ENCODE assay signal across 8 mouse cellular contexts in genomic region chr11:40734251-40734752, GRCm38 (mm10). TPM values are rescaled to one million over a fixed set of nuclear protein-coding genes. Genes with fewer than 3 reads are reported as not detected.
A peak's percentile ranks its signal among the peaks of the same experiment; 100 is the strongest.
DNase-seq lines count a peak whose midpoint lies in the region; ATAC-seq and TF ChIP-seq lines count a peak whose summit lies in the region.

No protein-coding gene starts in this region.

- H3K27ac ChIP-seq in lung, embryonic 16.5 days (ENCODE audit: low read length): peak overlapping the region; percentile 72; the same call in 1 of the 2 replicates
- peak overlapping the region; percentile 72 for H3K27ac ChIP-seq in embryonic facial prominence, embryonic 11.5 days (replicated peaks; ENCODE audit: low read depth, low read length)
- H3K27ac ChIP-seq in intestine, postnatal 0 days (ENCODE audit: low read depth, low read length): peak overlapping the region; percentile 74; the same call in 1 of the 2 replicates
- no peak overlapping the region for H3K27ac ChIP-seq in olfactory bulb, adult 2 months (ENCODE audit: insufficient read depth, low read depth, low read length)

- WGBS in lung, embryonic 16.5 days: 3% methylated on average over 11 of the region's 11 CpGs
- 3% methylated on average over 11 of the region's 11 CpGs for WGBS in embryonic facial prominence, embryonic 11.5 days
- 3% methylated on average over 11 of the region's 11 CpGs for WGBS in intestine, postnatal 0 days
- WGBS in olfactory bulb, adult 2 months: 4% methylated on average over 11 of the region's 11 CpGs

- H3K4me1 ChIP-seq in lung, embryonic 16.5 days (replicated peaks; ENCODE audit: control insufficient read depth, insufficient read depth, low read length): peaks cover 14% of the 10 kb centered on the region
- 0 out of 2 replicates have a peak, but pooled peaks cover 2% of the 10 kb centered on the region for H3K4me1 ChIP-seq in embryonic facial prominence, embryonic 11.5 days (ENCODE audit: control insufficient read depth, insufficient read depth, low read length)
- H3K4me1 ChIP-seq in intestine, postnatal 0 days (replicated peaks; ENCODE audit: control insufficient read depth, insufficient read depth, low read length): no peaks in the 10 kb centered on the region
- peaks cover 4% of the 10 kb centered on the region for H3K4me1 ChIP-seq in olfactory bulb, adult 2 months (ENCODE audit: control insufficient read depth, insufficient read depth, low read length)

- no peaks in the 10 kb centered on the region for H3K27me3 ChIP-seq in lung, embryonic 16.5 days (ENCODE audit: control insufficient read depth, insufficient read depth, low read depth, low read length)
- H3K27me3 ChIP-seq in embryonic facial prominence, embryonic 11.5 days (ENCODE audit: control insufficient read depth, insufficient read depth, low read length): no peaks in the 10 kb centered on the region
- no peaks in the 10 kb centered on the region for H3K27me3 ChIP-seq in intestine, postnatal 0 days (replicated peaks; ENCODE audit: control insufficient read depth, insufficient read depth, low read length)

- H3K4me3 ChIP-seq in lung, embryonic 16.5 days (ENCODE audit: low read length): peak overlapping the region; percentile 96
- H3K4me3 ChIP-seq in embryonic facial prominence, embryonic 11.5 days (ENCODE audit: low read depth, low read length): peak overlapping the region; percentile 85
- H3K4me3 ChIP-seq in intestine, postnatal 0 days (ENCODE audit: low read depth, low read length): peak overlapping the region; percentile 77
- H3K4me3 ChIP-seq in olfactory bulb, adult 2 months (ENCODE audit: insufficient read depth, low read depth, low read length): peak overlapping the region; percentile 95

- no peaks in the 10 kb centered on the region for H3K9me3 ChIP-seq in lung, embryonic 16.5 days (ENCODE audit: control insufficient read depth, low read length)
- H3K9me3 ChIP-seq in embryonic facial prominence, embryonic 11.5 days (replicated peaks; ENCODE audit: control insufficient read depth, low read length): no peaks in the 10 kb centered on the region
- H3K9me3 ChIP-seq in intestine, postnatal 0 days (ENCODE audit: control insufficient read depth): no peaks in the 10 kb centered on the region

- TF ChIP-seq POLR2A in olfactory bulb, adult 2 months (IDR thresholded peaks at IDR 0.05; ENCODE audit: insufficient read depth, low read depth, low read length): no peak

- H3K9ac ChIP-seq in lung, embryonic 16.5 days (ENCODE audit: low read length): peak overlapping the region; percentile 97
- H3K9ac ChIP-seq in embryonic facial prominence, embryonic 11.5 days (replicated peaks; ENCODE audit: low read length): peak overlapping the region; percentile 85
- H3K9ac ChIP-seq in intestine, postnatal 0 days (ENCODE audit: low read depth, low read length): peak overlapping the region; percentile 85

- DNase-seq in lung, postnatal 25 days (ENCODE audit: low spot score): no peak
- DNase-seq in embryonic facial prominence, embryonic 11.5 days (ENCODE audit: low spot score): peak; percentile 22
- DNase-seq in natural killer cell, adult 2 months (ENCODE audit: low spot score in 2 of 2): no peak
- DNase-seq in thymus, adult 18-20 months: no peak

- no peak for ATAC-seq in lung, embryonic 16.5 days (ENCODE audit: low read depth)
- ATAC-seq in embryonic facial prominence, embryonic 11.5 days (replicated peaks; ENCODE audit: insufficient number of reproducible peaks, low FRiP score, low TSS enrichment, low read depth): no peak
- ATAC-seq in intestine, postnatal 0 days: no peak
- no peak for ATAC-seq in monocyte, adult 5-6 weeks (replicated peaks; ENCODE audit: insufficient number of reproducible peaks, low FRiP score, low TSS enrichment, poor library complexity, severe bottlenecking)

- no peak for TF ChIP-seq CTCF in intestine, postnatal 0 days (IDR thresholded peaks at IDR 0.05; ENCODE audit: low read depth)
- no peak for TF ChIP-seq CTCF in olfactory bulb, adult 2 months (IDR thresholded peaks at IDR 0.05; ENCODE audit: insufficient read depth, low read depth, low read length)

- H3K4me2 ChIP-seq in lung, embryonic 16.5 days (ENCODE audit: low read depth, low read length): peak overlapping the region; percentile 87
- H3K4me2 ChIP-seq in embryonic facial prominence, embryonic 11.5 days (ENCODE audit: low read depth, low read length): peak overlapping the region; percentile 60
- peak overlapping the region; percentile 92 for H3K4me2 ChIP-seq in intestine, postnatal 0 days (replicated peaks; ENCODE audit: low read depth)

- H3K36me3 ChIP-seq in lung, embryonic 16.5 days (ENCODE audit: control insufficient read depth, insufficient read depth, low read length): peaks cover 16% of the 10 kb centered on the region
- H3K36me3 ChIP-seq in embryonic facial prominence, embryonic 11.5 days (replicated peaks; ENCODE audit: control insufficient read depth, insufficient read depth, low read depth, low read length): no peaks in the 10 kb centered on the region
- H3K36me3 ChIP-seq in intestine, postnatal 0 days (ENCODE audit: control insufficient read depth, insufficient read depth): peaks cover 14% of the 10 kb centered on the region

RNA-seq across cellular contexts. Expression of gene Nudcd2, which starts 0.8 kb away (rescaled TPM):
- polyA plus RNA-seq in lung, embryonic 16.5 days (2015; fragmentation: Nextera tagmentation; extraction: Ambion mirVana): 129 and 137 TPM in 2 replicates
- 240 and 270 TPM in 2 replicates for polyA plus RNA-seq in embryonic facial prominence, embryonic 11.5 days (2014; fragmentation: Nextera tagmentation; extraction: Ambion mirVana)
- polyA plus RNA-seq in intestine, postnatal 0 days (2015; fragmentation: Nextera tagmentation; extraction: Ambion mirVana): 70.3 and 71.2 TPM in 2 replicates
- polyA plus RNA-seq in olfactory bulb, adult 2 months (2012; ENCODE audit: insufficient read depth, insufficient read length, low replicate concordance, missing spikeins): not detected in 2 replicates
- 16.8 to 31.9 TPM (median 27.7 TPM) in 3 replicates for total RNA-seq in monocyte, adult 5-6 weeks (2017)

RNA-seq across cellular contexts. Expression of gene Hmmr, which starts 1.1 kb away (rescaled TPM):
- 53.2 and 55.1 TPM in 2 replicates for polyA plus RNA-seq in lung, embryonic 16.5 days (2015; fragmentation: Nextera tagmentation; extraction: Ambion mirVana)
- 63.2 and 71.1 TPM in 2 replicates for polyA plus RNA-seq in embryonic facial prominence, embryonic 11.5 days (2014; fragmentation: Nextera tagmentation; extraction: Ambion mirVana)
- 8.3 and 8.7 TPM in 2 replicates for polyA plus RNA-seq in intestine, postnatal 0 days (2015; fragmentation: Nextera tagmentation; extraction: Ambion mirVana)
- polyA plus RNA-seq in olfactory bulb, adult 2 months (2012; ENCODE audit: insufficient read depth, insufficient read length, low replicate concordance, missing spikeins): not detected in 2 replicates
- 0.58 to 1.9 TPM in 2 of 3 replicates, not detected in the other for total RNA-seq in monocyte, adult 5-6 weeks (2017)

RNA-seq across cellular contexts. Expression of gene Ccng1, which starts 20.8 kb away (rescaled TPM):
- 42.3 and 42.4 TPM in 2 replicates for polyA plus RNA-seq in lung, embryonic 16.5 days (2015; fragmentation: Nextera tagmentation; extraction: Ambion mirVana)
- polyA plus RNA-seq in embryonic facial prominence, embryonic 11.5 days (2014; fragmentation: Nextera tagmentation; extraction: Ambion mirVana): 45.5 and 47.0 TPM in 2 replicates
- polyA plus RNA-seq in intestine, postnatal 0 days (2015; fragmentation: Nextera tagmentation; extraction: Ambion mirVana): 42.0 and 44.1 TPM in 2 replicates
- not detected in 2 replicates for polyA plus RNA-seq in olfactory bulb, adult 2 months (2012; ENCODE audit: insufficient read depth, insufficient read length, low replicate concordance, missing spikeins)
- 70.3 to 89.6 TPM (median 85.1 TPM) in 3 replicates for total RNA-seq in monocyte, adult 5-6 weeks (2017)

RNA-seq across cellular contexts. Expression of gene Mat2b, which starts 39.3 kb away (rescaled TPM):
- 99.4 and 106 TPM in 2 replicates for polyA plus RNA-seq in lung, embryonic 16.5 days (2015; fragmentation: Nextera tagmentation; extraction: Ambion mirVana)
- polyA plus RNA-seq in embryonic facial prominence, embryonic 11.5 days (2014; fragmentation: Nextera tagmentation; extraction: Ambion mirVana): 107 and 108 TPM in 2 replicates
- 71.8 and 75.7 TPM in 2 replicates for polyA plus RNA-seq in intestine, postnatal 0 days (2015; fragmentation: Nextera tagmentation; extraction: Ambion mirVana)
- not detected in 2 replicates for polyA plus RNA-seq in olfactory bulb, adult 2 months (2012; ENCODE audit: insufficient read depth, insufficient read length, low replicate concordance, missing spikeins)
- 136 to 161 TPM (median 144 TPM) in 3 replicates for total RNA-seq in monocyte, adult 5-6 weeks (2017)

Comparison
In these comparisons a context has a peak if more than half of its experiments do, and no peak if none do; other contexts are left out.
1. RNA of gene Nudcd2, which starts 0.8 kb away (polyA plus RNA-seq): 240 to 270 TPM in embryonic facial prominence, embryonic 11.5 days, 129 to 137 TPM in lung, embryonic 16.5 days and 70.3 to 71.2 TPM in intestine, postnatal 0 days; not detected in olfactory bulb, adult 2 months; every median in the first group is over 10 times any median in the second.
2. RNA of gene Ccng1, which starts 20.8 kb away (polyA plus RNA-seq): 45.5 to 47.0 TPM in embryonic facial prominence, embryonic 11.5 days, 42.0 to 44.1 TPM in intestine, postnatal 0 days and 42.3 to 42.4 TPM in lung, embryonic 16.5 days; not detected in olfactory bulb, adult 2 months; every median in the first group is over 10 times any median in the second.
3. Peak in every context shown above with its lines, with median percentiles within 50 percentile points of each other: H3K4me2 ChIP-seq, H3K4me3 ChIP-seq and H3K9ac ChIP-seq.